Mouse (Mus musculus): Measurements from ENCODE around the gene Slco1b2. TPM values are rescaled to one million over a fixed set of nuclear protein-coding genes. Genes with fewer than 3 reads are reported as not detected.
"Not testable (repeated sequence)": the region's sequence is repeated elsewhere in the genome, so short reads cannot be mapped to it uniquely, and the experiment has no call there.

Gene Slco1b2
- not detected in 2 replicates for polyA plus RNA-seq (2015; fragmentation: Nextera tagmentation; extraction: Ambion mirVana)

- 76% methylated on average over 3 of the region's 3 CpGs for WGBS
- Histone ChIP-seq H3K9ac (no peak within 1 kb of the TSS), H3K36me3 (no peaks in the 10 kb centered on the region), H3K9me3 (no peaks in the 10 kb centered on the region), H3K4me3 (no peak within 1 kb of the TSS), H3K4me2 (no peak within 1 kb of the TSS), H3K27me3 (no peaks in the 10 kb centered on the region), H3K27ac (no peak within 1 kb of the TSS), H3K4me1 (no peaks in the 10 kb centered on the region)
- ATAC-seq (ENCODE audit: insufficient number of reproducible peaks, low FRiP score, low TSS enrichment, low read depth) = no peak
Measured at GRCm38 (mm10) chr6:141629291-141629690, at the start of gene Slco1b2. TSS of gene Slco1b2 (plus strand) at chr6:141629518.

DNA sequence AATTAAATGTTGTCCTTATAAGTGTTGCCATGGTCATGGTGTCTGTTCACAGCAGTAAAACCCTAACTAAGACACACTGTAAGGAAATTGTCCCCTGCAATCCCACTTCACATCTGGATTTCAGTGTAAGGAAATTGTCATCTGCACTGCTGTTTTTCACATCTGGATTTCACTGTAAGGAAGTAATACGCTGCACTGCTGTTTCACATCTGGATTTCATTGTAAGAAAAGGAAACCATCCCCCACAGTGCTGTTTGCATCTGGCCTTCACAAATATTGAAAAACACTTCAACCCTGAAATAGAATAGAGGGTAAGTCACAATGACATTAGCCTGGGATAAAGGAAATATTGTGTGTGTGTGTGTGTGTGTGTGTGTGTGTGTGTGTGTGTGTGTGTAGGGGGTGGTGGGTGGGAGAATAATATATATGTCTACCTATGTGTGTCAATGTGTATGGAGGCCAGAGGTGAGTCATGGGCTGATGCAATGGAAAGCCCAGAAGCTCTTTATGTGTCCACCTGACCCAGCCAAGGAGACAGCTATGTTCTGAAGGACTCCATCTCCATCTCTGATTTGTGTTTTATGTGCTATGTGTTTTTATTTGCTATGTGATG is 44.4 kb upstream of the Slco1b2 start:
- no peaks in the 10 kb centered on the region for H3K27me3 ChIP-seq
- no peak overlapping the region for H3K4me2 ChIP-seq
- H3K36me3 ChIP-seq = no peaks in the 10 kb centered on the region
- H3K4me1 ChIP-seq = no peaks in the 10 kb centered on the region
- no peak overlapping the region for H3K4me3 ChIP-seq
- H3K27ac ChIP-seq = no peak overlapping the region
- H3K9ac ChIP-seq = no peak overlapping the region
- WGBS = 28% methylated on average over 1 of the region's 1 CpGs
- H3K9me3 ChIP-seq = no peaks in the 10 kb centered on the region
- ATAC-seq (ENCODE audit: insufficient number of reproducible peaks, low FRiP score, low TSS enrichment, low read depth) = no peak

DNA sequence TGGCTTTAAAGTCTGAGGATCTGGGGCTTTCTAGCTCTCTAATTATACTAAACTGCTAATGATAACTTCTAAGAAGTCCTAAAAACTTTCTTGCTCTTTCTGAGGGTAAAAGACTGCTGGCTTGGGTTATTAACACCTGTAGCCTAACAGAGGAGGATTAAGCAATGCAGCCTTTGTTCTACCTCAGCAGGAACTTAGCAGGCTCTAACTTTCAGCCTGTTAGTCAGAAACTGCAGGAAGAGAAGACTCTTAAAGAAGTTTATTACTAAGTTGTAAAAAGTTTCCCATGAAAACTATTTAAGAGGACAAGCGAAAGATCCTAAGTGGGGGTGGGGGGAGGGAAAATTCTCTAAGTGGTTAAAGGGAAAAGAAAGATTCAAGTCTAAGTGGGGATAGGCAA is 39.3 kb upstream of the Slco1b2 start:
- H3K4me1 ChIP-seq = no peaks in the 10 kb centered on the region
- H3K36me3 ChIP-seq = no peaks in the 10 kb centered on the region
- WGBS = 5% methylated on average over 1 of the region's 1 CpGs
- no peaks in the 10 kb centered on the region for H3K9me3 ChIP-seq
- no peak overlapping the region for H3K4me2 ChIP-seq
- H3K27ac ChIP-seq = no peak overlapping the region
- no peaks in the 10 kb centered on the region for H3K27me3 ChIP-seq
- no peak for ATAC-seq (ENCODE audit: insufficient number of reproducible peaks, low FRiP score, low TSS enrichment, low read depth)
- no peak overlapping the region for H3K9ac ChIP-seq
- no peak overlapping the region for H3K4me3 ChIP-seq

GRCm38 (mm10) chr6:141590598-141591200 is 38.6 kb upstream of the Slco1b2 start:
- H3K4me1 ChIP-seq; H3K9ac ChIP-seq; H3K9me3 ChIP-seq; H3K27me3 ChIP-seq; ATAC-seq (ENCODE audit: insufficient number of reproducible peaks, low FRiP score, low TSS enrichment, low read depth); H3K4me3 ChIP-seq; H3K27ac ChIP-seq; H3K36me3 ChIP-seq; H3K4me2 ChIP-seq: not testable (repeated sequence)
- WGBS = 17% methylated on average over 4 of the region's 4 CpGs

DNA sequence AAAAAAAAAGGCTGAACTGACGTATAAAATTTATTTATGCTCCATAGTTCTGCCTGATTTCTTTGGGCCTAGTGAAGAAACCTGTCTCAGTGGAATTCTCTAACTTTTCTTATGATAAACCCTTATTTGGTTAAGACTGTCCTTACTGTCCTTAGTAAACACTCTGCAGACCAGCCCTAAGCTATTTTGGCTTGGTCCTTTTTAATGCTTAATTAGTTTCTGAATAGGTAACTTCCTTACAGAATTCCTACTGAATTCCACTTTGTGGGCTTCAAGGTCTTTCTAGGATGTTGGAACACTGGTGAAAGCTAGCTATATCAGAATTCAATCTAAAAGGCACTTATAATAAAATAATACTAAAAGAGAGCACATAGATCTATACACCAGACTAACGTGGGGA is 33.2 kb upstream of the Slco1b2 start:
- Histone ChIP-seq H3K9ac (no peak overlapping the region), H3K4me2 (no peak overlapping the region), H3K27me3 (no peaks in the 10 kb centered on the region), H3K27ac (no peak overlapping the region), H3K9me3 (0 out of 2 replicates have a peak, but pooled peaks cover 4% of the 10 kb centered on the region), H3K4me3 (no peak overlapping the region), H3K4me1 (no peaks in the 10 kb centered on the region), H3K36me3 (no peaks in the 10 kb centered on the region)
- no peak for ATAC-seq (ENCODE audit: insufficient number of reproducible peaks, low FRiP score, low TSS enrichment, low read depth)
- WGBS = 85% methylated on average over 2 of the region's 2 CpGs

- Histone ChIP-seq H3K9ac (no peak overlapping the region), H3K27me3 (no peaks in the 10 kb centered on the region), H3K36me3 (no peaks in the 10 kb centered on the region), H3K4me1 (no peaks in the 10 kb centered on the region), H3K4me2 (no peak overlapping the region), H3K4me3 (no peak overlapping the region), H3K27ac (no peak overlapping the region), H3K9me3 (0 out of 2 replicates have a peak, but pooled peaks cover 4% of the 10 kb centered on the region)
- 94% methylated on average over 2 of the region's 2 CpGs for whole genome bisulfite sequencing
- ATAC-seq (ENCODE audit: insufficient number of reproducible peaks, low FRiP score, low TSS enrichment, low read depth) = no peak
Measured at GRCm38 (mm10) chr6:141597037-141597436, 32.3 kb upstream of the Slco1b2 start.

DNA sequence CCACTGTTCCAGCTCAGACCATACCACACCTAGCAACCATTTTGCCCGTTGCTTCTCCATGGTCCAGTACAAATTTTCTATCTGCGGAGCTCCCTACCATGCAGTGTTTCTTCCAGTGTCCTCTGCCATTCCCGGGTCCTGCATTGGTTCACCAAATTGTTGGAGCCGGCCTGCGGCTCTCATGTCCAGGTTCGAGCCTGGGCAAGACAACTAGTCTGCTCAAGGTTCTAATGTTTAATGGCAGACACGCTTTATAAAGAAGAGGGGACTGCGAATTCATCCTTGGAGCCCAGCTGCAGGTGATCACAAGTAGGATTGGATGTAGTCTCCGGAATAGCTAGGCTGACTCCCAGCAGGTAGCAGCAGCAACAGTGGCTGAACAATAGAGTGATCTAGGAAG is 28.4 kb upstream of the Slco1b2 start:
- WGBS = 69% methylated on average over 9 of the region's 9 CpGs
- Histone ChIP-seq H3K9ac (no peak overlapping the region), H3K9me3 (0 out of 2 replicates have a peak, but pooled peaks cover 4% of the 10 kb centered on the region), H3K36me3 (no peaks in the 10 kb centered on the region), H3K4me1 (no peaks in the 10 kb centered on the region), H3K4me3 (no peak overlapping the region), H3K4me2 (no peak overlapping the region), H3K27ac (no peak overlapping the region), H3K27me3 (no peaks in the 10 kb centered on the region)
- ATAC-seq (ENCODE audit: insufficient number of reproducible peaks, low FRiP score, low TSS enrichment, low read depth) = no peak

- 65% methylated on average over 2 of the region's 2 CpGs for WGBS
Measured at GRCm38 (mm10) chr6:141610702-141611260, 18.5 kb upstream of the Slco1b2 start.

GRCm38 (mm10) chr6:141614017-141614416 is 15.3 kb upstream of the Slco1b2 start:
- Histone ChIP-seq H3K36me3 (no peaks in the 10 kb centered on the region), H3K4me2 (no peak overlapping the region), H3K9ac (no peak overlapping the region), H3K4me3 (no peak overlapping the region), H3K27ac (no peak overlapping the region), H3K9me3 (no peaks in the 10 kb centered on the region), H3K27me3 (no peaks in the 10 kb centered on the region), H3K4me1 (no peaks in the 10 kb centered on the region)
- no peak for ATAC-seq (ENCODE audit: insufficient number of reproducible peaks, low FRiP score, low TSS enrichment, low read depth)

More at GRCm38 (mm10) chr6:141610702-141611260, 18.5 kb upstream of the Slco1b2 start:
- H3K27ac ChIP-seq = no peak overlapping the region
- H3K4me3 ChIP-seq = no peak overlapping the region
- no peaks in the 10 kb centered on the region for H3K9me3 ChIP-seq
- H3K36me3 ChIP-seq = no peaks in the 10 kb centered on the region
- ATAC-seq (ENCODE audit: insufficient number of reproducible peaks, low FRiP score, low TSS enrichment, low read depth) = no peak
- H3K4me1 ChIP-seq = no peaks in the 10 kb centered on the region
- no peak overlapping the region for H3K4me2 ChIP-seq
- no peaks in the 10 kb centered on the region for H3K27me3 ChIP-seq
- no peak overlapping the region for H3K9ac ChIP-seq

GRCm38 (mm10) chr6:141615348-141615747 is 14.0 kb upstream of the Slco1b2 start:
- H3K27me3 ChIP-seq = no peaks in the 10 kb centered on the region
- no peak for ATAC-seq (ENCODE audit: insufficient number of reproducible peaks, low FRiP score, low TSS enrichment, low read depth)
- no peaks in the 10 kb centered on the region for H3K36me3 ChIP-seq
- no peak overlapping the region for H3K9ac ChIP-seq
- no peak overlapping the region for H3K4me3 ChIP-seq
- H3K9me3 ChIP-seq = no peaks in the 10 kb centered on the region
- H3K4me2 ChIP-seq = no peak overlapping the region
- no peaks in the 10 kb centered on the region for H3K4me1 ChIP-seq
- H3K27ac ChIP-seq = no peak overlapping the region
- WGBS = 91% methylated on average over 3 of the region's 3 CpGs

DNA sequence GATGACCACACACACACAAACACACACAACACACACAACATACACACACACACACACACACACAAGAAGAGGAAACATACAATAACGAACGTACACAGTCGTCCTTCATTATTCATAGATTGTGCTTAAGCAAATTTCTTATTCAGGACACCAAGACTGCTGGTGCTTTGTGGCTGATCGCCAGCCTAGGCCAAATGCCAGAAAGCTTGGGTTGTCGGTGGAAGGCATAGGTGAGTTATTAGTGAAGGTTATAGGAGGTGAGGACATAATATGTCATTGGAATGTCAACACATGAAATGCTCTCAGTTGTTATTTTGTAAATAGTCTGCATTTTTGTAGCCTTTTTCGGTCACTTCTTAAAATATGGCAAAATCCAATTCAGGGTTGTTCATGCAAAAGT is 3.6 kb downstream of the Slco1b2 start:
- 80% methylated on average over 6 of the region's 6 CpGs for WGBS
- H3K4me1 ChIP-seq = no peaks in the 10 kb centered on the region
- H3K9ac ChIP-seq = no peak overlapping the region
- no peaks in the 10 kb centered on the region for H3K27me3 ChIP-seq
- H3K9me3 ChIP-seq = no peaks in the 10 kb centered on the region
- ATAC-seq (ENCODE audit: insufficient number of reproducible peaks, low FRiP score, low TSS enrichment, low read depth) = no peak
- no peak overlapping the region for H3K27ac ChIP-seq
- H3K36me3 ChIP-seq = no peaks in the 10 kb centered on the region
- no peak overlapping the region for H3K4me3 ChIP-seq
- no peak overlapping the region for H3K4me2 ChIP-seq

GRCm38 (mm10) chr6:141635250-141635649 is 5.9 kb downstream of the Slco1b2 start:
- no peak for ATAC-seq (ENCODE audit: insufficient number of reproducible peaks, low FRiP score, low TSS enrichment, low read depth)
- 52% methylated on average over 2 of the region's 2 CpGs for WGBS
- H3K4me2 ChIP-seq = no peak overlapping the region
- H3K9ac ChIP-seq = no peak overlapping the region
- H3K36me3 ChIP-seq = no peaks in the 10 kb centered on the region
- no peaks in the 10 kb centered on the region for H3K4me1 ChIP-seq
- no peak overlapping the region for H3K4me3 ChIP-seq
- no peaks in the 10 kb centered on the region for H3K9me3 ChIP-seq
- no peak overlapping the region for H3K27ac ChIP-seq
- H3K27me3 ChIP-seq = no peaks in the 10 kb centered on the region
